Mouse (Mus musculus): ENCODE data around the gene Dock9. TPM values are rescaled to one million over a fixed set of nuclear protein-coding genes. Genes with fewer than 3 reads are reported as not detected.

The Dock9 gene
- polyA plus RNA-seq, 1 experiment: 2.8 TPM

GRCm38 (mm10) chr14:121710130-121710529, 87.5 kb downstream of the Dock9 start:
- TF ChIP-seq REST (IDR thresholded peaks at IDR 0.05; ENCODE audit: insufficient read depth, insufficient read length) (no peak), E2F4 (IDR thresholded peaks at IDR 0.05; ENCODE audit: insufficient read depth) (no peak), POLR2A (IDR thresholded peaks at IDR 0.05; ENCODE audit: insufficient read length, low read depth) (no peak), TCF12 (IDR thresholded peaks at IDR 0.05; ENCODE audit: insufficient read depth, poor library complexity, severe bottlenecking) (no peak), MYOD1 (IDR thresholded peaks at IDR 0.05; ENCODE audit: control insufficient read depth in 1 of 3, insufficient read length in 2 of 3, low read depth in 2 of 3) (no peak), MYOG (IDR thresholded peaks at IDR 0.05; ENCODE audit: control insufficient read depth in 1 of 3, insufficient read depth in 1 of 3, insufficient read length in 2 of 3, low read depth in 2 of 3) (no peak), POLR2AphosphoS2 (IDR thresholded peaks at IDR 0.05; ENCODE audit: insufficient read length, low read depth) (no peak), SRF (IDR thresholded peaks at IDR 0.05; ENCODE audit: control insufficient read depth, insufficient read length, low read depth) (no peak), USF1 (IDR thresholded peaks at IDR 0.05; ENCODE audit: low read depth) (no peak), TCF3 (IDR thresholded peaks at IDR 0.05; ENCODE audit: insufficient read length, low read depth) (no peak), MAX (IDR thresholded peaks at IDR 0.05; ENCODE audit: low read depth) (no peak), CEBPB (IDR thresholded peaks at IDR 0.05; ENCODE audit: insufficient read depth, poor library complexity, severe bottlenecking) (no peak)
- no peaks in the 10 kb centered on the region for H3K79me2 ChIP-seq (ENCODE audit: control insufficient read depth, insufficient read depth)
- no peak overlapping the region for H3K4me3 ChIP-seq
- H3K27me3 ChIP-seq (ENCODE audit: control insufficient read depth, insufficient read depth, insufficient read length): no peaks in the 10 kb centered on the region
- H3K4me2 ChIP-seq (ENCODE audit: low read depth): no peak overlapping the region
- H3K36me3 ChIP-seq (ENCODE audit: control insufficient read depth, insufficient read depth): no peaks in the 10 kb centered on the region
- H3ac ChIP-seq (ENCODE audit: control insufficient read depth, insufficient read length): no peak overlapping the region

DNA sequence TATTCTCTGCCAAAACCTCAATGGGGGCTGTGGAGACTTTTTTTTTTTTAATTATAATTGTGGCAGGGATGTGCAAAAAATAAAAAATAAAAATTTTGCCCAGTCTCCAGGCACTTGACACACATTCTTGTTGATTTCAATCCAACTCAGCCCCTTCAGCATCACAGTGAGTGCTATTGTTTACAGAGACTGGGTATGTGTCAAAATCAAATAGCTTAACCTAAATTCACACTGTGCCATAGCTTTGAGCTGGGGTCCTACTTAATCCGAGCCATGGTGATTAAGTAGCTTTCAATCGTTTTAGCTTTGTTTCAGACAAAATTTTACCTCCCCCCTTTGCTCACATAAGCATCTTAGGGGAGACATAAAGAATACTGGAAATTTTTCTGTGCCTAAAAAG, 89.4 kb downstream of the Dock9 start:
- no peak for TF ChIP-seq SRF (IDR thresholded peaks at IDR 0.05; ENCODE audit: control insufficient read depth, insufficient read length, low read depth)
- no peak overlapping the region for H3K4me2 ChIP-seq (ENCODE audit: low read depth)
- no peaks in the 10 kb centered on the region for H3K27me3 ChIP-seq (ENCODE audit: control insufficient read depth, insufficient read depth, insufficient read length)
- no peak overlapping the region for H3K4me3 ChIP-seq
- no peak overlapping the region for H3ac ChIP-seq (ENCODE audit: control insufficient read depth, insufficient read length)
- no peaks in the 10 kb centered on the region for H3K36me3 ChIP-seq (ENCODE audit: control insufficient read depth, insufficient read depth)
- H3K79me2 ChIP-seq (ENCODE audit: control insufficient read depth, insufficient read depth): no peaks in the 10 kb centered on the region

DNA sequence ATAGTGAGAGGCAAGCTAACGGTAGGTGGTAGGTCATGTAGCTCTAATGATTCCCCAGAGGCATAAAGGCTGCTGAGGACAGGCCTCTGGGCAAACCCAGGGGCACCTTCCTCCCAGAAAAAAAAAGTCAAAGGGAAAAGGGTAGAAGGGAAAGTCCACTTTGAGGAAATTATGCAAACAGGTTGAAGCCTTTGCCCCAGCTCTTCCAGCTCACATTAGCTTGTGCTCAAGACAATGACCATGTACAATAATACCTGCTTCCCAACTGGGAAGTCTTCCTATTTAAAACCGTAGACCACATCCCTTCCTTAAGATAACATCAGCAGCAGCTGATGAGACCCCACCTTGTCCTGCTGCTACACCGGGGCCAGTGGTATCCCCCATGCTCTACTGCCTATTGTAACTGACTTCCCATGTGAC, 91.1 kb downstream of the Dock9 start:
- Histone ChIP-seq H3K27me3 (ENCODE audit: control insufficient read depth, insufficient read depth, insufficient read length) (no peaks in the 10 kb centered on the region), H3K4me2 (ENCODE audit: low read depth) (no peak overlapping the region)
- no peak for TF ChIP-seq E2F4 (IDR thresholded peaks at IDR 0.05; ENCODE audit: insufficient read depth)
- no peak for TF ChIP-seq POLR2AphosphoS2 (IDR thresholded peaks at IDR 0.05; ENCODE audit: insufficient read length, low read depth)
- no peak for TF ChIP-seq CEBPB (IDR thresholded peaks at IDR 0.05; ENCODE audit: insufficient read depth, poor library complexity, severe bottlenecking)
- no peak for TF ChIP-seq MYOG (IDR thresholded peaks at IDR 0.05; ENCODE audit: control insufficient read depth in 1 of 3, insufficient read depth in 1 of 3, insufficient read length in 2 of 3, low read depth in 2 of 3)
- TF ChIP-seq MAX (IDR thresholded peaks at IDR 0.05; ENCODE audit: low read depth): no peak
- no peak for TF ChIP-seq SRF (IDR thresholded peaks at IDR 0.05; ENCODE audit: control insufficient read depth, insufficient read length, low read depth)
- no peak for TF ChIP-seq TCF3 (IDR thresholded peaks at IDR 0.05; ENCODE audit: insufficient read length, low read depth)
- TF ChIP-seq REST (IDR thresholded peaks at IDR 0.05; ENCODE audit: insufficient read depth, insufficient read length): no peak

DNA sequence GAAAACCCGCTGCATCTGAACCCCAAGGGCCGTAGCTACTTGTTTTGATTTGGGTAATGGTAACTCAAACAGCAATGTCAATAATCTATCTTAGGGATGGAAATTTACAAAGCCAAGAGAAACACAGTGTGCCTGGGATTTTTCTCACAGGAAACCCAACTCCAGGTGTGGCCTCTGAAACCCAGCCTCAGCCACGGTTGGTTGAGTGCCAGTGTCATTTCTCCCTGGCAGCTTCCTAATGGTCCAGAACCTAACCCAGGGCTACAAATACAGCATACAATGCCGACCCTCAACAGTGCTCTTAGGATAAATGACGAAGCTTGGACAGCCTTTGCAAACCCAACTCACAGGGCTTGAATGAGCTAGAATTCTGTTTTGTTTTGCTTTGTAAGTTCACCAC, 92.0 kb downstream of the Dock9 start:
- no peaks in the 10 kb centered on the region for H3K36me3 ChIP-seq (ENCODE audit: control insufficient read depth, insufficient read depth)
- H3K27me3 ChIP-seq (ENCODE audit: control insufficient read depth, insufficient read depth, insufficient read length): no peaks in the 10 kb centered on the region
- H3ac ChIP-seq (ENCODE audit: control insufficient read depth, insufficient read length): no peak overlapping the region
- H3K79me2 ChIP-seq (ENCODE audit: control insufficient read depth, insufficient read depth): no peaks in the 10 kb centered on the region
- no peak overlapping the region for H3K4me3 ChIP-seq
- TF ChIP-seq TCF12 (IDR thresholded peaks at IDR 0.05; ENCODE audit: insufficient read depth, poor library complexity, severe bottlenecking) (no peak), MYOD1 (IDR thresholded peaks at IDR 0.05; ENCODE audit: control insufficient read depth in 1 of 3, insufficient read length in 2 of 3, low read depth in 2 of 3) (no peak), SRF (IDR thresholded peaks at IDR 0.05; ENCODE audit: control insufficient read depth, insufficient read length, low read depth) (no peak), REST (IDR thresholded peaks at IDR 0.05; ENCODE audit: insufficient read depth, insufficient read length) (no peak), POLR2A (IDR thresholded peaks at IDR 0.05; ENCODE audit: insufficient read length, low read depth) (no peak), MYOG (IDR thresholded peaks at IDR 0.05; ENCODE audit: control insufficient read depth in 1 of 3, insufficient read depth in 1 of 3, insufficient read length in 2 of 3, low read depth in 2 of 3) (no peak), POLR2AphosphoS2 (IDR thresholded peaks at IDR 0.05; ENCODE audit: insufficient read length, low read depth) (no peak), USF1 (IDR thresholded peaks at IDR 0.05; ENCODE audit: low read depth) (no peak), E2F4 (IDR thresholded peaks at IDR 0.05; ENCODE audit: insufficient read depth) (no peak), TCF3 (IDR thresholded peaks at IDR 0.05; ENCODE audit: insufficient read length, low read depth) (no peak), CEBPB (IDR thresholded peaks at IDR 0.05; ENCODE audit: insufficient read depth, poor library complexity, severe bottlenecking) (no peak), MAX (IDR thresholded peaks at IDR 0.05; ENCODE audit: low read depth) (no peak)
- H3K4me2 ChIP-seq (ENCODE audit: low read depth): no peak overlapping the region

More for the DNA sequence above, 91.1 kb downstream of the Dock9 start:
- no peaks in the 10 kb centered on the region for H3K79me2 ChIP-seq (ENCODE audit: control insufficient read depth, insufficient read depth)
- H3ac ChIP-seq (ENCODE audit: control insufficient read depth, insufficient read length): no peak overlapping the region
- H3K36me3 ChIP-seq (ENCODE audit: control insufficient read depth, insufficient read depth): no peaks in the 10 kb centered on the region
- H3K4me3 ChIP-seq: no peak overlapping the region

DNA sequence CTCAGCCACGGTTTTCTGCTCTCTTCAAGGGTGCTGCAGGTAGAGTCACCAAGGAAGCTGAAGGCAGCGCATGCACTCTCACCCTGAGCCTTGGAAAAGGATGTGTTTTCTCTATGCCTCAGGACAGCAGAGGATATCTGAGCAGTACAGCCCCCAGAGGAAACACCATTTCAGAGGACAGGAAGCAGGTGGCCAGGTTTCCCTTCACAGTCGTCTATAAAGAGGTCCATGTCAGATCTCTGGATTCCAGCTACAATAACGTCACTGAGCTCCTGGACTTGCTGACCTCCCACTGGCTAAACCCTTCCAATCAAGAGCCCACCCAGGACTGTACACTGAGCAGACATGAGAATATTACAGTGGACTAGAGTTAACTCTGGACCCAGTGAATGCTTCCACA, 95.1 kb downstream of the Dock9 start:
- Histone ChIP-seq H3K36me3 (ENCODE audit: control insufficient read depth, insufficient read depth) (no peaks in the 10 kb centered on the region), H3K4me2 (ENCODE audit: low read depth) (no peak overlapping the region), H3ac (ENCODE audit: control insufficient read depth, insufficient read length) (no peak overlapping the region), H3K79me2 (ENCODE audit: control insufficient read depth, insufficient read depth) (no peaks in the 10 kb centered on the region), H3K27me3 (ENCODE audit: control insufficient read depth, insufficient read depth, insufficient read length) (no peaks in the 10 kb centered on the region), H3K4me3 (no peak overlapping the region)
- TF ChIP-seq POLR2A (IDR thresholded peaks at IDR 0.05; ENCODE audit: insufficient read length, low read depth) (no peak), USF1 (IDR thresholded peaks at IDR 0.05; ENCODE audit: low read depth) (no peak), SRF (IDR thresholded peaks at IDR 0.05; ENCODE audit: control insufficient read depth, insufficient read length, low read depth) (no peak), MAX (IDR thresholded peaks at IDR 0.05; ENCODE audit: low read depth) (no peak), TCF3 (IDR thresholded peaks at IDR 0.05; ENCODE audit: insufficient read length, low read depth) (no peak)

Measured in myocyte (in vitro differentiated cells).